Mouse (Mus musculus): ENCODE data around the gene Kdelc2. TPM values are rescaled to one million over a fixed set of nuclear protein-coding genes. Genes with fewer than 3 reads are reported as not detected.

Gene Kdelc2
- total and polyA plus RNA-seq, 2 experiments from 2014 or later: 5.5 to 8.1 TPM

DNA sequence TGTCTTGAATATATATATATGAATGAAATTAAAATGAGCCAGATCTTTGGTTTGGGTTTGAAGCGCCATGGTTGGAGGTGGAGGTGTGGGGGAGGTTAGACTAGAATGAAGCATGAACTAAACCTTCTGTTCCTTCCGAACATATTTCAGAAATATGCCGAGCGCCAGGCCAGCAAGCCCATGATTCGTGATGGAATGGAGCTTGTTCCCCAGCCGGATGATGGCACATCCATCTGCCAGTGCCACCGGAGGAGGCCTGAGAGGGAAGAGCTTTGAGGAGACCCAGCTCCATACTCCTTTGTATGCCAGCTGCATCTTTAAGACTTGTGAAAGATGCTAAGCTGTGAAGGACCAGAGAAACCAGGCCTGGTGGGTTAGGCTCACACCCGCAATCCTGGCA is 15.7 kb downstream of the Kdelc2 start:
- H3K9me3 ChIP-seq (ENCODE audit: low read length): no peaks in the 10 kb centered on the region
- H3K27me3 ChIP-seq (ENCODE audit: insufficient read depth, low read length): no peaks in the 10 kb centered on the region
- 95% methylated on average over 8 of the region's 8 CpGs for WGBS
- H3K4me2 ChIP-seq (ENCODE audit: low read depth, low read length): no peak overlapping the region
- H3K9ac ChIP-seq (replicated peaks; ENCODE audit: low read length): no peak overlapping the region
- TF ChIP-seq CTCF (IDR thresholded peaks at IDR 0.05; ENCODE audit: low read depth): no peak
- H3K36me3 ChIP-seq (ENCODE audit: insufficient read depth, low read length): no peaks in the 10 kb centered on the region
- no peak overlapping the region for H3K4me3 ChIP-seq (ENCODE audit: low read length)
- no peak for DNase-seq (ENCODE audit: low spot score)
- 0 out of 2 replicates have a peak, but pooled peaks cover 5% of the 10 kb centered on the region for H3K4me1 ChIP-seq (ENCODE audit: insufficient read depth, low read length)
- ATAC-seq: no peak
- H3K27ac ChIP-seq: no peak overlapping the region

GRCm38 (mm10) chr9:53400696-53401095 is 16.9 kb downstream of the Kdelc2 start:
- 79% methylated on average over 4 of the region's 4 CpGs for WGBS
- ATAC-seq (no peak), DNase-seq (ENCODE audit: low spot score) (no peak)

GRCm38 (mm10) chr9:53401146-53401545 is 17.3 kb downstream of the Kdelc2 start:
- Histone ChIP-seq H3K9ac (replicated peaks; ENCODE audit: low read length) (no peak overlapping the region), H3K27ac (no peak overlapping the region), H3K4me1 (ENCODE audit: insufficient read depth, low read length) (peaks cover 5% of the 10 kb centered on the region; the same call in 1 of the 2 replicates), H3K4me3 (ENCODE audit: low read length) (no peak overlapping the region), H3K36me3 (ENCODE audit: insufficient read depth, low read length) (no peaks in the 10 kb centered on the region), H3K27me3 (ENCODE audit: insufficient read depth, low read length) (no peaks in the 10 kb centered on the region), H3K9me3 (ENCODE audit: low read length) (no peaks in the 10 kb centered on the region), H3K4me2 (ENCODE audit: low read depth, low read length) (no peak overlapping the region)
- no peak for ATAC-seq
- 89% methylated on average over 8 of the region's 8 CpGs for WGBS
- TF ChIP-seq CTCF (IDR thresholded peaks at IDR 0.05; ENCODE audit: low read depth): no peak
- no peak for DNase-seq (ENCODE audit: low spot score)

More at GRCm38 (mm10) chr9:53400696-53401095, 16.9 kb downstream of the Kdelc2 start:
- H3K9ac ChIP-seq (replicated peaks; ENCODE audit: low read length): no peak overlapping the region
- H3K36me3 ChIP-seq (ENCODE audit: insufficient read depth, low read length): no peaks in the 10 kb centered on the region
- TF ChIP-seq CTCF (IDR thresholded peaks at IDR 0.05; ENCODE audit: low read depth): no peak
- no peak overlapping the region for H3K27ac ChIP-seq
- H3K4me2 ChIP-seq (ENCODE audit: low read depth, low read length): no peak overlapping the region
- no peak overlapping the region for H3K4me3 ChIP-seq (ENCODE audit: low read length)
- H3K4me1 ChIP-seq (ENCODE audit: insufficient read depth, low read length): peaks cover 5% of the 10 kb centered on the region; the same call in 1 of the 2 replicates
- no peaks in the 10 kb centered on the region for H3K27me3 ChIP-seq (ENCODE audit: insufficient read depth, low read length)
- H3K9me3 ChIP-seq (ENCODE audit: low read length): no peaks in the 10 kb centered on the region

GRCm38 (mm10) chr9:53402291-53402711 is 18.5 kb downstream of the Kdelc2 start, which contains the start of gene 4930550C14Rik:
TSS of gene 4930550C14Rik (plus strand) at chr9:53402325.
- Histone ChIP-seq H3K4me2 (ENCODE audit: low read depth, low read length) (peak within 1 kb of the TSS; percentile 44), H3K36me3 (ENCODE audit: insufficient read depth, low read length) (no peaks in the 10 kb centered on the region), H3K4me3 (ENCODE audit: low read length) (0 out of 2 replicates have a peak within 1 kb of the TSS, but pooled peaks have one; percentile 5), H3K27ac (peak within 1 kb of the TSS; percentile 50; the same call in 1 of the 2 replicates), H3K27me3 (ENCODE audit: insufficient read depth, low read length) (no peaks in the 10 kb centered on the region), H3K4me1 (ENCODE audit: insufficient read depth, low read length) (peaks cover 5% of the 10 kb centered on the region; the same call in 1 of the 2 replicates), H3K9me3 (ENCODE audit: low read length) (no peaks in the 10 kb centered on the region), H3K9ac (replicated peaks; ENCODE audit: low read length) (no peak within 1 kb of the TSS)
- no peak for ATAC-seq
- no peak for TF ChIP-seq CTCF (IDR thresholded peaks at IDR 0.05; ENCODE audit: low read depth)
- peak; percentile 73 for DNase-seq (ENCODE audit: low spot score)
- 10% methylated on average over 11 of the region's 11 CpGs for WGBS

GRCm38 (mm10) chr9:53402991-53403390 is 19.2 kb downstream of the Kdelc2 start:
- Histone ChIP-seq H3K27me3 (ENCODE audit: insufficient read depth, low read length) (no peaks in the 10 kb centered on the region), H3K36me3 (ENCODE audit: insufficient read depth, low read length) (no peaks in the 10 kb centered on the region), H3K4me3 (ENCODE audit: low read length) (no peak overlapping the region), H3K4me1 (ENCODE audit: insufficient read depth, low read length) (peaks cover 5% of the 10 kb centered on the region; the same call in 1 of the 2 replicates), H3K4me2 (ENCODE audit: low read depth, low read length) (peak overlapping the region; percentile 44), H3K9me3 (ENCODE audit: low read length) (no peaks in the 10 kb centered on the region), H3K27ac (peak overlapping the region; percentile 50; the same call in 1 of the 2 replicates), H3K9ac (replicated peaks; ENCODE audit: low read length) (no peak overlapping the region)
- no peak for TF ChIP-seq CTCF (IDR thresholded peaks at IDR 0.05; ENCODE audit: low read depth)
- ATAC-seq (no peak), DNase-seq (ENCODE audit: low spot score) (peak; percentile 30)
- WGBS: 47% methylated on average over 8 of the region's 8 CpGs

DNA sequence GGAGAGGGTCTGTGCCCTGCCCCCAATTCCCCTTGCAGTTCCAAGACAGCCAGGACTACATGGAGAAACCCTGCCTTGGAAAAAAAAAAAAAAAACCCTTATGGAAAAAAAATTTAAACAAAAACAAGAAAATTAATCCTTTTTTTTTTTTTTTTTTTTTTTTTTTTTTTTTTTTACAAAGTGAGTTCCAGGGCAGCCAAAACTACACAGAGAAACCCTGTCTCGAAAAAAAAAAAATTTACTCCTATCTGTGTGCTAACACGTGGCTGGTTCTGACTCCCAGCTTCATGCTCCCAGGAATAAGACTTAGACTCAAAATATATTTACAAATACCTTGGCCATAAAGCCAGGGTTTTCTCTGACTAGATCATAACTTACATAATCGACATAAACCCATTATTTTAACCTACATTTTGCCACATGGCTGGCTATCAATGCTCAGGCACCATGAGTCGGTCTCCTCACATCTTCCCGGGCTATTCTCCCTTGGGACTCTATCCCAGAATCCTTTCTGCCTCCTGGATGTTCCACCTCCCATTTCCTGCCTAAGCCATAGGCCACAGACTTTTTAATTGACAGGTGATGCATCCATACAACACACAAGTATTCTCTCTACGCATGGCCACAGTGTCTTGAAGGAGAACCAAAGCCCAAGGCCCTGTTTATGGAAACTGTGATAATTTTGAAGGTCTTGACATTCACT is 20.4 kb downstream of the Kdelc2 start:
- Histone ChIP-seq H3K4me3 (ENCODE audit: low read length) (no peak overlapping the region), H3K27me3 (ENCODE audit: insufficient read depth, low read length) (no peaks in the 10 kb centered on the region), H3K4me2 (ENCODE audit: low read depth, low read length) (no peak overlapping the region), H3K36me3 (ENCODE audit: insufficient read depth, low read length) (no peaks in the 10 kb centered on the region), H3K9ac (replicated peaks; ENCODE audit: low read length) (no peak overlapping the region), H3K9me3 (ENCODE audit: low read length) (no peaks in the 10 kb centered on the region), H3K4me1 (ENCODE audit: insufficient read depth, low read length) (peaks cover 5% of the 10 kb centered on the region; the same call in 1 of the 2 replicates), H3K27ac (0 out of 2 replicates have a peak overlapping the region, but pooled peaks have one; percentile 91)
- TF ChIP-seq CTCF (IDR thresholded peaks at IDR 0.05; ENCODE audit: low read depth): no peak
- DNase-seq (ENCODE audit: low spot score) (peak; percentile 24), ATAC-seq (no peak)
- WGBS: 84% methylated on average over 6 of the region's 6 CpGs
